Mouse (Mus musculus): ENCODE measurements around the gene Slco4a1. TPM values are rescaled to one million over a fixed set of nuclear protein-coding genes. Genes with fewer than 3 reads are reported as not detected.

The Slco4a1 gene
- polyA plus RNA-seq (2014; fragmentation: Nextera tagmentation; extraction: Ambion mirVana): 0.74 and 1.1 TPM in 2 replicates

- peak within 1 kb of the TSS; percentile 98 for H3K4me2 ChIP-seq (ENCODE audit: low read length)
- peak within 1 kb of the TSS; percentile 63 for H3K9ac ChIP-seq (ENCODE audit: low read length)
- peak; percentile 77 for DNase-seq (ENCODE audit: low spot score)
- ATAC-seq: peak; percentile 92
- H3K4me1 ChIP-seq (ENCODE audit: control insufficient read depth, insufficient read depth, low read length): peaks cover 3% of the 10 kb centered on the region; the same call in 1 of the 2 replicates
- WGBS: 1% methylated on average over 65 of the region's 65 CpGs
- no peaks in the 10 kb centered on the region for H3K36me3 ChIP-seq (ENCODE audit: control insufficient read depth, insufficient read depth, low read length)
- H3K9me3 ChIP-seq (replicated peaks; ENCODE audit: control insufficient read depth, low read length): no peaks in the 10 kb centered on the region
- peak within 1 kb of the TSS; percentile 53 for H3K4me3 ChIP-seq (ENCODE audit: low read depth, low read length)
- H3K27ac ChIP-seq (ENCODE audit: low read depth, low read length): no peak within 1 kb of the TSS
- H3K27me3 ChIP-seq (replicated peaks; ENCODE audit: control insufficient read depth, insufficient read depth, low read length): no peaks in the 10 kb centered on the region; the same call in 1 of the 2 replicates
Measured at GRCm38 (mm10) chr2:180455723-180456698, at the start of gene Slco4a1. Gene Slco4a1 (plus strand): TSS chr2:180456245.

GRCm38 (mm10) chr2:180408410-180408809 is 47.6 kb upstream of the Slco4a1 start:
- Histone ChIP-seq H3K36me3 (ENCODE audit: control insufficient read depth, insufficient read depth, low read length) (no peaks in the 10 kb centered on the region), H3K27me3 (replicated peaks; ENCODE audit: control insufficient read depth, insufficient read depth, low read length) (no peaks in the 10 kb centered on the region), H3K4me3 (ENCODE audit: low read depth, low read length) (no peak overlapping the region), H3K9me3 (replicated peaks; ENCODE audit: control insufficient read depth, low read length) (no peaks in the 10 kb centered on the region), H3K4me2 (ENCODE audit: low read length) (no peak overlapping the region), H3K27ac (ENCODE audit: low read depth, low read length) (no peak overlapping the region), H3K4me1 (ENCODE audit: control insufficient read depth, insufficient read depth, low read length) (no peaks in the 10 kb centered on the region; the same call in 1 of the 2 replicates), H3K9ac (ENCODE audit: low read length) (no peak overlapping the region)
- no peak for ATAC-seq
- 35% methylated on average over 2 of the region's 2 CpGs for WGBS
- DNase-seq (ENCODE audit: low spot score): no peak

GRCm38 (mm10) chr2:180410432-180410831 is 45.6 kb upstream of the Slco4a1 start:
- WGBS: 53% methylated on average over 8 of the region's 8 CpGs
- H3K9ac ChIP-seq (ENCODE audit: low read length): no peak overlapping the region
- no peak overlapping the region for H3K4me2 ChIP-seq (ENCODE audit: low read length)
- H3K4me3 ChIP-seq (ENCODE audit: low read depth, low read length): no peak overlapping the region
- 0 out of 2 replicates have a peak, but pooled peaks have one; percentile 20 for ATAC-seq
- no peaks in the 10 kb centered on the region for H3K36me3 ChIP-seq (ENCODE audit: control insufficient read depth, insufficient read depth, low read length)
- no peaks in the 10 kb centered on the region; the same call in 1 of the 2 replicates for H3K4me1 ChIP-seq (ENCODE audit: control insufficient read depth, insufficient read depth, low read length)
- H3K9me3 ChIP-seq (replicated peaks; ENCODE audit: control insufficient read depth, low read length): no peaks in the 10 kb centered on the region
- DNase-seq (ENCODE audit: low spot score): peak; percentile 42
- no peaks in the 10 kb centered on the region for H3K27me3 ChIP-seq (replicated peaks; ENCODE audit: control insufficient read depth, insufficient read depth, low read length)
- no peak overlapping the region for H3K27ac ChIP-seq (ENCODE audit: low read depth, low read length)

DNA sequence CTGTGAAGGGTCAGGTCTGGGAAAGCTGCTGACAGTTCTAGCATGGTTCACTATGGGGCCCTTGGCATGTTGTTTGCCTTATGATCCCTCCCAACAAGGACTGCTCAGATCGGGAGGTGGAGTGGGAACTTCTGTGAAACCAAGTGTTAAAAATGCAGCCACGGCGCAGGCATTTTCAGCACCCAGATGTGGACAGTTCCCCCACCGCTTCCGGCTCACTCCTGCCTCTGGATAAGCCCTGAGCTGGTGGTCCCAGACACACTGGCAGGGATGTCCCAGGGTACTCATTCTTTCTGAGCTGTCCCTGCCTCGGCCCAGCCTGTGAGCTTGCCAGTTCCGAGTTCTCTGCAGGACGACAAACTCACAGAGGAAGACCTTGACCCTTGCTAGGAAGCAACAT is 45.0 kb upstream of the Slco4a1 start:
- no peak overlapping the region for H3K9ac ChIP-seq (ENCODE audit: low read length)
- no peaks in the 10 kb centered on the region; the same call in 1 of the 2 replicates for H3K4me1 ChIP-seq (ENCODE audit: control insufficient read depth, insufficient read depth, low read length)
- no peaks in the 10 kb centered on the region for H3K27me3 ChIP-seq (replicated peaks; ENCODE audit: control insufficient read depth, insufficient read depth, low read length)
- DNase-seq (ENCODE audit: low spot score) (no peak), ATAC-seq (no peak)
- H3K36me3 ChIP-seq (ENCODE audit: control insufficient read depth, insufficient read depth, low read length): no peaks in the 10 kb centered on the region
- no peak overlapping the region for H3K4me3 ChIP-seq (ENCODE audit: low read depth, low read length)
- no peak overlapping the region for H3K4me2 ChIP-seq (ENCODE audit: low read length)
- no peak overlapping the region for H3K27ac ChIP-seq (ENCODE audit: low read depth, low read length)
- H3K9me3 ChIP-seq (replicated peaks; ENCODE audit: control insufficient read depth, low read length): no peaks in the 10 kb centered on the region
- 12% methylated on average over 8 of the region's 8 CpGs for WGBS

DNA sequence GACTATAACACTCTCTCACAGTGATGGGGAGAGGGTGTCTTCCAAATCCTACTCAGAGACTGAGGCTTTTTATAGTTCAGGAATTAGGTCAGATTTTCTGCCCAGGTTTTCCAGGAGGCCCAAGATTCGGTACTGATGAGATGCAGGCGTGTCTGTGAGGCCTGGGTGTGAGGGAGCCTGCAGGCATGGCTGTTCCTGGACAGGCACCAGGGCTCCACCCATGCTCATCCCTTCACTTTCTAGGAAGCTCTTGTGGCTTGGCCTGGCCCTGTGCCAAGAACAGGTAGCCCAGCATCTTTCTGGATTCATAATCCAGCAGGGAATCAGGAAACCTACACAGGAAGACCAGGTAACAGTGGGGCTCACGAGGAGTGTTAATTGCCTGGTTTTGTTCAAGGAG is 40.4 kb upstream of the Slco4a1 start:
- Histone ChIP-seq H3K4me2 (ENCODE audit: low read length) (no peak overlapping the region), H3K27ac (ENCODE audit: low read depth, low read length) (no peak overlapping the region), H3K27me3 (replicated peaks; ENCODE audit: control insufficient read depth, insufficient read depth, low read length) (no peaks in the 10 kb centered on the region), H3K9ac (ENCODE audit: low read length) (no peak overlapping the region), H3K4me1 (ENCODE audit: control insufficient read depth, insufficient read depth, low read length) (no peaks in the 10 kb centered on the region), H3K9me3 (replicated peaks; ENCODE audit: control insufficient read depth, low read length) (no peaks in the 10 kb centered on the region), H3K36me3 (ENCODE audit: control insufficient read depth, insufficient read depth, low read length) (no peaks in the 10 kb centered on the region), H3K4me3 (ENCODE audit: low read depth, low read length) (no peak overlapping the region)
- 60% methylated on average over 3 of the region's 3 CpGs for WGBS
- ATAC-seq (no peak), DNase-seq (ENCODE audit: low spot score) (no peak)

DNA sequence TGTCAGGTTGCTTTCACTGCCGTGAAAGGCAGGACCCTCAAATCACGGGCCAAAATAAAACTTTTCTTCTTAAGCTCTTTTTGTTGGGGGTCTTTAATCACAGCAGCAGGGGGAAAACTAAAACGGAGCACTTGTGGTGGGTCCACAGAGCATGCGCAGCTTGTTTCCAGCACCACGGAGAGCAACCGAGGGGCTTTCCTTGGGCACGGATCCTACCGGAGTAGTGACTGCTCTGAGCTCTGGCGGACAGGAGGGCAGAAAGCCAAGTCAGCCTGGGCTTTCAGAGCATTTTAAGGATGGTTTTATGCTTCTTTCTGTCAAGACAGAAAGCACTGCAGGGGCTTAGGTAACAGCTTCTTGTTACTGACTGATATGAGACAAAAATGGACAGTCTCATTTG is 38.3 kb upstream of the Slco4a1 start:
- Histone ChIP-seq H3K9me3 (replicated peaks; ENCODE audit: control insufficient read depth, low read length) (no peaks in the 10 kb centered on the region), H3K4me2 (ENCODE audit: low read length) (no peak overlapping the region), H3K36me3 (ENCODE audit: control insufficient read depth, insufficient read depth, low read length) (no peaks in the 10 kb centered on the region), H3K4me3 (ENCODE audit: low read depth, low read length) (no peak overlapping the region), H3K27me3 (replicated peaks; ENCODE audit: control insufficient read depth, insufficient read depth, low read length) (no peaks in the 10 kb centered on the region), H3K4me1 (ENCODE audit: control insufficient read depth, insufficient read depth, low read length) (no peaks in the 10 kb centered on the region), H3K9ac (ENCODE audit: low read length) (no peak overlapping the region), H3K27ac (ENCODE audit: low read depth, low read length) (no peak overlapping the region)
- WGBS: 10% methylated on average over 9 of the region's 9 CpGs
- peak; percentile 53 for DNase-seq (ENCODE audit: low spot score)
- no peak for ATAC-seq

DNA sequence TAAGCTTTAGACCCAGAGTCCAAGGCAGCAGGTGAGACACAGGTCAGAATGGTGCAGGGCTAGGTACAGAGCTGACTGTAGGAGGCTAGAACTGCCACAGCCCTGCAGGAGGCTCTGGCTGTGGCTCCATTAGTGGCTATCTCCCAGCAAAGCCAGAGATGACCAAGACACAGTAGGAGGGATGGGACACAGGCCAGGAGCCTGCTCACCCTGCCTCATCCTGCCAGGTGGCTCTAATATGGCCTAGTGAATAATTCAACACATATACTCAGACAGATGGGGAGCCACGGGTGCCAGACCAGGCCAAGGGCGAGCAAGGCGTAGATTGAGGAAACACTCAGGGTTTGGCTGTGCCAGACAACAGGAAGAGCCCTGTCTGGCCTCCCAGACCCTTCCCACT is 35.4 kb upstream of the Slco4a1 start:
- no peak overlapping the region for H3K4me3 ChIP-seq (ENCODE audit: low read depth, low read length)
- no peak for DNase-seq (ENCODE audit: low spot score)
- 78% methylated on average over 3 of the region's 3 CpGs for WGBS

GRCm38 (mm10) chr2:180425115-180425514 is 30.9 kb upstream of the Slco4a1 start:
- no peak for DNase-seq (ENCODE audit: low spot score)
- Histone ChIP-seq H3K4me1 (ENCODE audit: control insufficient read depth, insufficient read depth, low read length) (no peaks in the 10 kb centered on the region), H3K9ac (ENCODE audit: low read length) (no peak overlapping the region), H3K4me3 (ENCODE audit: low read depth, low read length) (no peak overlapping the region), H3K27ac (ENCODE audit: low read depth, low read length) (no peak overlapping the region), H3K9me3 (replicated peaks; ENCODE audit: control insufficient read depth, low read length) (no peaks in the 10 kb centered on the region), H3K27me3 (replicated peaks; ENCODE audit: control insufficient read depth, insufficient read depth, low read length) (no peaks in the 10 kb centered on the region), H3K36me3 (ENCODE audit: control insufficient read depth, insufficient read depth, low read length) (no peaks in the 10 kb centered on the region), H3K4me2 (ENCODE audit: low read length) (no peak overlapping the region)
- WGBS: 56% methylated on average over 2 of the region's 2 CpGs
- ATAC-seq: no peak

More for the DNA sequence above, 35.4 kb upstream of the Slco4a1 start:
- H3K36me3 ChIP-seq (ENCODE audit: control insufficient read depth, insufficient read depth, low read length): no peaks in the 10 kb centered on the region
- H3K9ac ChIP-seq (ENCODE audit: low read length): no peak overlapping the region
- H3K9me3 ChIP-seq (replicated peaks; ENCODE audit: control insufficient read depth, low read length): no peaks in the 10 kb centered on the region
- no peaks in the 10 kb centered on the region for H3K27me3 ChIP-seq (replicated peaks; ENCODE audit: control insufficient read depth, insufficient read depth, low read length)
- ATAC-seq: no peak
- no peaks in the 10 kb centered on the region for H3K4me1 ChIP-seq (ENCODE audit: control insufficient read depth, insufficient read depth, low read length)
- no peak overlapping the region for H3K27ac ChIP-seq (ENCODE audit: low read depth, low read length)
- no peak overlapping the region for H3K4me2 ChIP-seq (ENCODE audit: low read length)

GRCm38 (mm10) chr2:180427073-180427472 is 29.0 kb upstream of the Slco4a1 start:
- Histone ChIP-seq H3K27me3 (replicated peaks; ENCODE audit: control insufficient read depth, insufficient read depth, low read length) (no peaks in the 10 kb centered on the region), H3K9me3 (replicated peaks; ENCODE audit: control insufficient read depth, low read length) (no peaks in the 10 kb centered on the region), H3K4me1 (ENCODE audit: control insufficient read depth, insufficient read depth, low read length) (no peaks in the 10 kb centered on the region), H3K9ac (ENCODE audit: low read length) (no peak overlapping the region), H3K4me3 (ENCODE audit: low read depth, low read length) (no peak overlapping the region), H3K4me2 (ENCODE audit: low read length) (no peak overlapping the region), H3K36me3 (ENCODE audit: control insufficient read depth, insufficient read depth, low read length) (no peaks in the 10 kb centered on the region), H3K27ac (ENCODE audit: low read depth, low read length) (no peak overlapping the region)
- ATAC-seq (peak; percentile 66), DNase-seq (ENCODE audit: low spot score) (peak; percentile 85)
- 35% methylated on average over 8 of the region's 8 CpGs for WGBS
